Mouse (Mus musculus) MEL (cell line): ENCODE results near the gene Pisd. TPM values are rescaled to one million over a fixed set of nuclear protein-coding genes. Genes with fewer than 3 reads are reported as not detected.
"Not testable (repeated sequence)": the region's sequence is repeated elsewhere in the genome, so short reads cannot be mapped to it uniquely, and the experiment has no call there.

Source experiments
- DNase-seq: peaks from one replicate; pipeline ENCODE4 v3.0.0; 2011; ENCODE audit warnings: low read depth, low spot score
- H3K27ac ChIP-seq: 2 replicates; pipeline ENCODE4 v1.5.1; 2012; ENCODE audit warnings: low read depth, mild to moderate bottlenecking, control low read depth, low read length, moderate library complexity; ENCODE audit not compliant: control insufficient read depth
- H3K27me3 ChIP-seq, 2 experiments: fragments of 150-350 bp in 1 of 2; sonication (generic) in 1 of 2; 2 replicates each; pipeline ENCODE4 v1.6.1; 2012; ENCODE audit warnings: low read length in 2 of 2, mild to moderate bottlenecking in 2 of 2, improper control_type of control experiment in 1 of 2, moderate library complexity in 1 of 2; ENCODE audit not compliant: insufficient read depth in 2 of 2, control insufficient read depth in 1 of 2
- H3K36me3 ChIP-seq, 2 experiments: 2 replicates each; pipeline ENCODE4 v1.6.1; 2012 to 2014; ENCODE audit warnings: low read length in 2 of 2, improper control_type of control experiment in 1 of 2, inconsistent platforms in 1 of 2, mild to moderate bottlenecking in 1 of 2; ENCODE audit not compliant: insufficient read depth in 2 of 2, control insufficient read depth in 1 of 2
- H3K4me1 ChIP-seq, 2 experiments: fragments of 150-350 bp in 1 of 2; sonication (generic) in 1 of 2; 2 replicates each; pipeline ENCODE4 v1.6.1; 2012; ENCODE audit warnings: low read length in 2 of 2, improper control_type of control experiment in 1 of 2, mild to moderate bottlenecking in 1 of 2; ENCODE audit not compliant: insufficient read depth in 2 of 2, control insufficient read depth in 1 of 2
- H3K4me3 ChIP-seq, 2 experiments: fragments of 150-350 bp in 1 of 2; sonication (generic) in 1 of 2; 2 replicates each; pipeline ENCODE4 v1.5.1; 2012; ENCODE audit warnings: low read depth in 2 of 2, low read length in 2 of 2, mild to moderate bottlenecking in 2 of 2, moderate library complexity in 2 of 2, control low read depth in 1 of 2, improper control_type of control experiment in 1 of 2; ENCODE audit not compliant: control insufficient read depth in 1 of 2, insufficient read depth in 1 of 2
- H3K79me2 ChIP-seq: 2 replicates; pipeline ENCODE4 v1.6.1; 2012; ENCODE audit warnings: mild to moderate bottlenecking, low read length, moderate library complexity; ENCODE audit not compliant: control insufficient read depth, poor library complexity, insufficient read depth
- H3K9ac ChIP-seq: 2 replicates; pipeline ENCODE4 v1.6.1; 2012; ENCODE audit warnings: low read depth, mild to moderate bottlenecking, control low read depth, low read length, moderate library complexity; ENCODE audit not compliant: control insufficient read depth, poor library complexity, severe bottlenecking
- H3K9me3 ChIP-seq: fragments of 150-350 bp; sonication (generic); replicated peaks from 2 replicates; pipeline ENCODE4 v1.6.1; 2012; ENCODE audit warnings: mild to moderate bottlenecking, low read length, improper control_type of control experiment, moderate library complexity; ENCODE audit not compliant: insufficient read depth
- BHLHE40 ChIP-seq: IDR thresholded peaks from 2 replicates; pipeline ENCODE4 v1.6.1; 2012; ENCODE audit warnings: low read depth, mild to moderate bottlenecking, inconsistent platforms, low read length, improper control_type of control experiment, borderline replicate concordance
- CHD2 ChIP-seq: IDR thresholded peaks from 2 replicates; pipeline ENCODE4 v1.6.1; 2011; ENCODE audit warnings: low read length, improper control_type of control experiment
- ETS1 ChIP-seq: IDR thresholded peaks from 2 replicates; pipeline ENCODE4 v1.6.1; 2012; ENCODE audit warnings: low read depth, mild to moderate bottlenecking, inconsistent platforms, low read length, improper control_type of control experiment, moderate library complexity
- GABPA ChIP-seq: IDR thresholded peaks from 2 replicates; pipeline ENCODE4 v1.6.1; 2012; ENCODE audit warnings: low read depth, mild to moderate bottlenecking, inconsistent platforms, low read length, improper control_type of control experiment, moderate library complexity
- GATA1 ChIP-seq: IDR thresholded peaks from 2 replicates; pipeline ENCODE4 v1.6.1; 2011; ENCODE audit warnings: low read depth, low read length, improper control_type of control experiment
- KAT2A ChIP-seq: conservative IDR thresholded peaks from 2 replicates; pipeline ENCODE4 v1.6.1; 2012; ENCODE audit warnings: low read depth, low read length, improper control_type of control experiment, inconsistent platforms
- MAX ChIP-seq: IDR thresholded peaks from 2 replicates; pipeline ENCODE4 v1.6.1; 2011; ENCODE audit warnings: low read length, improper control_type of control experiment
- NELFE ChIP-seq: IDR thresholded peaks from 2 replicates; pipeline ENCODE4 v1.6.1; 2011; ENCODE audit warnings: low read depth, low read length, improper control_type of control experiment
- NRF1 ChIP-seq: IDR thresholded peaks from 2 replicates; pipeline ENCODE4 v1.6.1; 2014; ENCODE audit warnings: low read depth, mild to moderate bottlenecking, inconsistent platforms, low read length, improper control_type of control experiment, moderate library complexity; ENCODE audit not compliant: poor library complexity, insufficient read depth, severe bottlenecking
- POLR2AphosphoS2 ChIP-seq: IDR thresholded peaks from 2 replicates; pipeline ENCODE4 v1.6.1; 2011; ENCODE audit warnings: low read length, improper control_type of control experiment
- RCOR1 ChIP-seq: IDR thresholded peaks from 2 replicates; pipeline ENCODE4 v1.6.1; 2012; ENCODE audit warnings: low read depth, mild to moderate bottlenecking, inconsistent platforms, low read length, improper control_type of control experiment
- SMC3 ChIP-seq: IDR thresholded peaks from 2 replicates; pipeline ENCODE4 v1.6.1; 2011; ENCODE audit warnings: low read depth, low read length, improper control_type of control experiment
- TBP ChIP-seq: IDR thresholded peaks from 2 replicates; pipeline ENCODE4 v1.8.0; 2011; ENCODE audit warnings: low read depth, low read length, improper control_type of control experiment
- TCF12 ChIP-seq: IDR thresholded peaks from 2 replicates; pipeline ENCODE4 v1.6.1; 2014; ENCODE audit warnings: low read depth, mild to moderate bottlenecking, inconsistent platforms, low read length, improper control_type of control experiment, moderate library complexity
- UBTF ChIP-seq: IDR thresholded peaks from 2 replicates; pipeline ENCODE4 v1.6.1; 2012; ENCODE audit warnings: low read depth, mild to moderate bottlenecking, inconsistent platforms, low read length, improper control_type of control experiment, moderate library complexity, borderline replicate concordance; ENCODE audit not compliant: insufficient read depth
- USF2 ChIP-seq, 2 experiments: IDR thresholded peaks; 2 replicates each; pipeline ENCODE4 v1.6.1; 2011 to 2012; ENCODE audit warnings: improper control_type of control experiment in 2 of 2, low read length in 2 of 2, borderline replicate concordance in 1 of 2, inconsistent platforms in 1 of 2, low read depth in 1 of 2, mild to moderate bottlenecking in 1 of 2; ENCODE audit not compliant: insufficient read depth in 1 of 2
- ZC3H11A ChIP-seq: IDR thresholded peaks from 2 replicates; pipeline ENCODE4 v1.6.1; 2012; ENCODE audit warnings: low read depth, mild to moderate bottlenecking, inconsistent platforms, low read length, improper control_type of control experiment
- ZNF384 ChIP-seq: IDR thresholded peaks from 2 replicates; pipeline ENCODE4 v1.6.1; 2012; ENCODE audit warnings: low read depth, mild to moderate bottlenecking, inconsistent platforms, low read length, improper control_type of control experiment
- polyA plus RNA-seq, 2 experiments: library from polyadenylated mRNA; stranded (reverse) in 1 of 2; unstranded in 1 of 2; fragments of >175 nt in 1 of 2; fragments of >200 nt in 1 of 2; gene quantifications; 2 replicates each; pipeline versions ENCODE4 v1.2.1 to v1.2.4; 2012; ENCODE audit warnings: low replicate concordance in 2 of 2, low read depth in 1 of 2; ENCODE audit not compliant: insufficient read length in 2 of 2, insufficient read depth in 1 of 2, missing spikeins in 1 of 2
- total RNA-seq: library from RNA; depleted of rRNA; stranded (reverse); fragments of 300-350 nt; gene quantifications from 2 replicates; pipeline ENCODE4 v1.2.3, GENCODE M21; 2012

Gene Pisd
- total and polyA plus RNA-seq, 3 experiments, result 59.5 to 76.3 (median 70.1) TPM

GRCm38 (mm10) chr5:32733892-32734291 is 51.6 kb downstream of the Pisd start:
- H3K4me3 ChIP-seq, H3K4me1 ChIP-seq, H3K27me3 ChIP-seq, H3K79me2 ChIP-seq, DNase-seq, H3K36me3 ChIP-seq, H3K27ac ChIP-seq, H3K9me3 ChIP-seq, H3K9ac ChIP-seq: not testable (repeated sequence)

GRCm38 (mm10) chr5:32728851-32729250 is 56.6 kb downstream of the Pisd start:
- TF ChIP-seq ETS1 (no peak), POLR2AphosphoS2 (no peak), CHD2 (no peak), GABPA (no peak), BHLHE40 (no peak), NELFE (no peak), KAT2A (no peak), GATA1 (no peak), ZC3H11A (no peak), NRF1 (no peak)
- no peaks in the 10 kb centered on the region for H3K79me2 ChIP-seq
- H3K36me3 ChIP-seq, result no peaks in the 10 kb centered on the region
- no peak overlapping the region for H3K27ac ChIP-seq
- no peak overlapping the region for H3K9ac ChIP-seq
- DNase-seq, result no peak
- H3K4me3 ChIP-seq, result no peak overlapping the region
- H3K4me1 ChIP-seq, result no peaks in the 10 kb centered on the region; a peak in 1 of 4 replicates
- H3K9me3 ChIP-seq, result no peaks in the 10 kb centered on the region
- H3K27me3 ChIP-seq, result no peaks in the 10 kb centered on the region

GRCm38 (mm10) chr5:32728300-32728699 is 57.1 kb downstream of the Pisd start:
- no peaks in the 10 kb centered on the region for H3K27me3 ChIP-seq
- TF ChIP-seq SMC3, result no peak
- TF ChIP-seq CHD2, result no peak
- TF ChIP-seq RCOR1, result no peak
- no peak for TF ChIP-seq USF2 (IDR thresholded peaks at IDR 0.05; ENCODE audit: borderline replicate concordance in 1 of 2, insufficient read depth in 1 of 2, low read depth in 1 of 2, low read length in 2 of 2)
- no peak for TF ChIP-seq TCF12
- no peak for TF ChIP-seq TBP
- TF ChIP-seq ZNF384, result no peak
- TF ChIP-seq NRF1, result no peak
- no peak for TF ChIP-seq BHLHE40
- no peak for TF ChIP-seq MAX
- TF ChIP-seq UBTF, result no peak
- no peak for TF ChIP-seq POLR2AphosphoS2
- TF ChIP-seq, all 39 proteins: peak for 0
- H3K9me3 ChIP-seq, result no peaks in the 10 kb centered on the region
- H3K79me2 ChIP-seq, result no peaks in the 10 kb centered on the region
- H3K4me1 ChIP-seq, result peaks cover 0 to 2% of the 10 kb centered on the region in 2 experiments; a peak in 1 of 4 replicates
- DNase-seq, result no peak
- H3K27ac ChIP-seq, result no peak overlapping the region
- H3K9ac ChIP-seq, result no peak overlapping the region
- no peak overlapping the region for H3K4me3 ChIP-seq
- no peaks in the 10 kb centered on the region for H3K36me3 ChIP-seq

- not testable (repeated sequence) for H3K27me3 ChIP-seq, DNase-seq, H3K36me3 ChIP-seq, H3K4me1 ChIP-seq, H3K27ac ChIP-seq, H3K4me3 ChIP-seq, H3K9me3 ChIP-seq, H3K79me2 ChIP-seq, H3K9ac ChIP-seq
These were observed 60.0 kb downstream of the Pisd start for GRCm38 (mm10) chr5:32725397-32725796.
